In genomic region chr19:25411353-25411752, GRCm38 (mm10) we compare ENCODE assay signal across 11 mouse cellular contexts.
DNase-seq lines count a peak whose midpoint lies in the region; ATAC-seq and TF ChIP-seq lines count a peak whose summit lies in the region.
"Had no signal": no experiment of that assay in that cellular context is flagged by ENCODE, and none has a peak within 500 bp of the region (broad histone marks: within the 10 kb centered on the region; RNA-seq: fewer than 3 reads in every experiment).

No protein-coding gene starts in this region.

- WGBS in embryonic facial prominence, embryonic 13.5 days, result 89% methylated on average over 17 of the region's 17 CpGs
- 94% methylated on average over 17 of the region's 17 CpGs for WGBS in embryonic facial prominence, embryonic 10.5 days
- WGBS in lung, embryonic 15.5 days, result 51% methylated on average over 17 of the region's 17 CpGs
- 93% methylated on average over 17 of the region's 17 CpGs for WGBS in midbrain, embryonic 11.5 days
- WGBS in thymus, adult 2 months, result 90% methylated on average over 17 of the region's 17 CpGs

- H3K27me3 ChIP-seq in embryonic facial prominence, embryonic 13.5 days, result no peaks in the 10 kb centered on the region
- H3K27me3 ChIP-seq in embryonic facial prominence, embryonic 10.5 days (replicated peaks; ENCODE audit: low read depth, poor library complexity, severe bottlenecking), result no peaks in the 10 kb centered on the region
- no peaks in the 10 kb centered on the region for H3K27me3 ChIP-seq in lung, embryonic 15.5 days
- no peaks in the 10 kb centered on the region for H3K27me3 ChIP-seq in midbrain, embryonic 11.5 days (ENCODE audit: control insufficient read depth, insufficient read depth, low read length)
- H3K27me3 ChIP-seq in thymus, adult 2 months (ENCODE audit: control insufficient read depth, insufficient read depth, low read length), result no peaks in the 10 kb centered on the region; the same call in 1 of the 2 replicates
- H3K27me3 ChIP-seq: embryonic facial prominence, embryonic 12.5 days; kidney, embryonic 15.5 days had no signal

- no peak overlapping the region for H3K4me3 ChIP-seq in embryonic facial prominence, embryonic 13.5 days
- no peak overlapping the region for H3K4me3 ChIP-seq in embryonic facial prominence, embryonic 10.5 days
- no peak overlapping the region; the same call in 1 of the 2 replicates for H3K4me3 ChIP-seq in lung, embryonic 15.5 days
- H3K4me3 ChIP-seq in midbrain, embryonic 11.5 days (ENCODE audit: low read depth, low read length), result no peak overlapping the region
- no peak overlapping the region for H3K4me3 ChIP-seq in thymus, adult 2 months (ENCODE audit: control insufficient read depth, insufficient read depth, low read length)
- H3K4me3 ChIP-seq: embryonic facial prominence, embryonic 12.5 days; kidney, embryonic 15.5 days had no signal

- no peak for TF ChIP-seq POLR2A in thymus, adult 2 months (IDR thresholded peaks at IDR 0.05; ENCODE audit: control insufficient read depth, extremely low read depth, insufficient read depth, low read length, poor library complexity)

- no peak overlapping the region for H3K9ac ChIP-seq in embryonic facial prominence, embryonic 13.5 days
- no peak overlapping the region for H3K9ac ChIP-seq in lung, embryonic 15.5 days
- no peak overlapping the region for H3K9ac ChIP-seq in midbrain, embryonic 11.5 days (ENCODE audit: low read length)
- H3K9ac ChIP-seq: embryonic facial prominence, embryonic 12.5 days; kidney, embryonic 15.5 days had no signal

- no peak for TF ChIP-seq CTCF in thymus, adult 2 months (IDR thresholded peaks at IDR 0.05; ENCODE audit: borderline replicate concordance, control insufficient read depth, extremely low read depth, insufficient read depth, low read length, poor library complexity)

- H3K4me2 ChIP-seq in embryonic facial prominence, embryonic 13.5 days, result peak overlapping the region; percentile 24; the same call in 1 of the 2 replicates
- H3K4me2 ChIP-seq in lung, embryonic 15.5 days, result peak overlapping the region; percentile 29
- no peak overlapping the region for H3K4me2 ChIP-seq in midbrain, embryonic 11.5 days
- H3K4me2 ChIP-seq: embryonic facial prominence, embryonic 12.5 days; kidney, embryonic 15.5 days had no signal

- ATAC-seq in embryonic facial prominence, embryonic 13.5 days (ENCODE audit: insufficient number of reproducible peaks, insufficient read depth, low FRiP score, low TSS enrichment, low read depth), result no peak
- ATAC-seq in lung, embryonic 15.5 days (ENCODE audit: borderline replicate concordance, extremely low read depth, low FRiP score, low TSS enrichment), result peak; percentile 55
- no peak for ATAC-seq in granulocyte monocyte progenitor cell, adult 5-6 weeks (replicated peaks; ENCODE audit: poor library complexity, severe bottlenecking)
- no peak for ATAC-seq in midbrain, embryonic 11.5 days (ENCODE audit: low FRiP score)
- ATAC-seq: midbrain, embryonic 16.5 days had no signal

- no peak for DNase-seq in embryonic facial prominence, embryonic 10.5 days (ENCODE audit: low spot score)
- DNase-seq in urinary bladder, postnatal 14 days (ENCODE audit: low spot score), result peak; percentile 9
- DNase-seq in urinary bladder, postnatal 25 days (ENCODE audit: low spot score), result no peak
- DNase-seq in midbrain, embryonic 11.5 days (ENCODE audit: low spot score, missing footprints), result no peak
- no peak for DNase-seq in thymus, adult 2 months

- no peaks in the 10 kb centered on the region; the same call in 1 of the 2 replicates for H3K9me3 ChIP-seq in embryonic facial prominence, embryonic 13.5 days
- no peaks in the 10 kb centered on the region for H3K9me3 ChIP-seq in embryonic facial prominence, embryonic 10.5 days
- no peaks in the 10 kb centered on the region for H3K9me3 ChIP-seq in lung, embryonic 15.5 days
- no peaks in the 10 kb centered on the region for H3K9me3 ChIP-seq in midbrain, embryonic 11.5 days (ENCODE audit: control insufficient read depth, low read length)
- H3K9me3 ChIP-seq: embryonic facial prominence, embryonic 12.5 days; kidney, embryonic 15.5 days had no signal

- H3K27ac ChIP-seq in embryonic facial prominence, embryonic 13.5 days, result no peak overlapping the region
- no peak overlapping the region for H3K27ac ChIP-seq in embryonic facial prominence, embryonic 10.5 days (replicated peaks)
- H3K27ac ChIP-seq in lung, embryonic 15.5 days, result 0 out of 2 replicates have a peak overlapping the region, but pooled peaks have one; percentile 39
- no peak overlapping the region for H3K27ac ChIP-seq in midbrain, embryonic 11.5 days (ENCODE audit: low read depth, low read length)
- H3K27ac ChIP-seq in thymus, adult 2 months (ENCODE audit: control insufficient read depth, insufficient read depth, low read length), result no peak overlapping the region
- H3K27ac ChIP-seq: embryonic facial prominence, embryonic 12.5 days; kidney, embryonic 15.5 days had no signal

- H3K36me3 ChIP-seq in embryonic facial prominence, embryonic 13.5 days, result peaks cover 33% of the 10 kb centered on the region
- peaks cover 42% of the 10 kb centered on the region for H3K36me3 ChIP-seq in embryonic facial prominence, embryonic 10.5 days (replicated peaks)
- H3K36me3 ChIP-seq in lung, embryonic 15.5 days, result peaks cover 14% of the 10 kb centered on the region
- peaks cover 2% of the 10 kb centered on the region; the same call in 1 of the 2 replicates for H3K36me3 ChIP-seq in midbrain, embryonic 11.5 days (ENCODE audit: control insufficient read depth, insufficient read depth, low read length)
- H3K36me3 ChIP-seq in thymus, adult 2 months (ENCODE audit: control insufficient read depth, insufficient read depth, low read length), result no peaks in the 10 kb centered on the region

- H3K4me1 ChIP-seq in embryonic facial prominence, embryonic 13.5 days, result peaks cover 47% of the 10 kb centered on the region
- H3K4me1 ChIP-seq in embryonic facial prominence, embryonic 10.5 days, result peaks cover 34% of the 10 kb centered on the region
- H3K4me1 ChIP-seq in lung, embryonic 15.5 days, result peaks cover 51% of the 10 kb centered on the region
- H3K4me1 ChIP-seq in midbrain, embryonic 11.5 days (ENCODE audit: control insufficient read depth, insufficient read depth, low read length), result peaks cover 11% of the 10 kb centered on the region
- no peaks in the 10 kb centered on the region for H3K4me1 ChIP-seq in thymus, adult 2 months (replicated peaks; ENCODE audit: control insufficient read depth, insufficient read depth, low read length)
